ENCODE assay signal across 14 mouse cellular contexts in the genomic region with DNA sequence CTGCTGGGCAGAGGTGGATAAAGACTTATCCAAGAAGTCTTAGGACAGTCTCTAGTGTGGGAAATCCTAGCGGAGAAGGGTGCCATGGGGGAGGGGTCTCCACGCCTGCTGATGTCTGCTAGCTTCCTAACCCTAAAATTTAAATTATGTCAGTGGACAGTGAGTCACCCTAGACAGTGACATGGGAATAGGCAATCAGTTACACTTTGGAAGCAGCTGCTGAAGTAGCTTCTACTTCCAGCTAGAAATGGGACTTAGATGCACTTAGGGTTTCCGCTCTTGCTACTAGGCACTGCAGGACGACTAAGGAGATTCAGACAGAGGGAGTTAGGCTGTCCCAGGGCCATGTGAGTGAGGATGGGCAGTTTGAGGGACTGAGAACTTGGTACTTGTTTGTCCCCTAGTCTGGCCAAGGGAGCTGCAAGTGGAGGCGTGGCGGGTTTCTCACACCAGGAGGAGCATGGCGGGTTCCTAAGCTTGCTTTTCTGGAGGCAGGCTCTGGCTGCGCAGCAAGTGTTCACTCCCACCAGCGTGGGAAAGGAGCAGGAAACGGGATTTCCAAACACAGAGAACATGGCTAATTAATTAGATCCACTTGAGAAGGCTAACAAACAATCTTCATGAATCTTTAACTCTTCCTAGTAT. TPM values are rescaled to one million over a fixed set of nuclear protein-coding genes. Genes with fewer than 3 reads are reported as not detected.
DNase-seq lines count a peak whose midpoint lies in the region; ATAC-seq and TF ChIP-seq lines count a peak whose summit lies in the region.
"Had no signal": no experiment of that assay in that cellular context is flagged by ENCODE, and none has a peak within 500 bp of the region (broad histone marks: within the 10 kb centered on the region; RNA-seq: fewer than 3 reads in every experiment).

No protein-coding gene starts in this region.

- no peaks in the 10 kb centered on the region for H3K27me3 ChIP-seq in forebrain, embryonic 12.5 days
- H3K27me3 ChIP-seq in forebrain, embryonic 14.5 days (replicated peaks; ENCODE audit: control insufficient read depth, insufficient read depth, low read length): no peaks in the 10 kb centered on the region
- no peaks in the 10 kb centered on the region for H3K27me3 ChIP-seq in intestine, embryonic 15.5 days (replicated peaks)
- no peaks in the 10 kb centered on the region for H3K27me3 ChIP-seq in intestine, postnatal 0 days (replicated peaks; ENCODE audit: control insufficient read depth, insufficient read depth, low read length)
- no peaks in the 10 kb centered on the region for H3K27me3 ChIP-seq in stomach, postnatal 0 days (ENCODE audit: control insufficient read depth, insufficient read depth, low read length)
- H3K27me3 ChIP-seq: embryonic facial prominence, embryonic 13.5 days had no signal

- H3K4me1 ChIP-seq in forebrain, embryonic 12.5 days: peaks cover 15% of the 10 kb centered on the region; the same call in 1 of the 2 replicates
- H3K4me1 ChIP-seq in forebrain, embryonic 14.5 days (ENCODE audit: control insufficient read depth, insufficient read depth, low read length): 0 out of 2 replicates have a peak, but pooled peaks cover 3% of the 10 kb centered on the region
- H3K4me1 ChIP-seq in intestine, embryonic 15.5 days (replicated peaks): peaks cover 21% of the 10 kb centered on the region
- H3K4me1 ChIP-seq in intestine, postnatal 0 days (replicated peaks; ENCODE audit: control insufficient read depth, insufficient read depth, low read length): no peaks in the 10 kb centered on the region
- no peaks in the 10 kb centered on the region for H3K4me1 ChIP-seq in stomach, postnatal 0 days (replicated peaks; ENCODE audit: control insufficient read depth, insufficient read depth)

- DNase-seq in forebrain, embryonic 14.5 days (ENCODE audit: low spot score): no peak
- peak; percentile 49 for DNase-seq in right cerebral cortex, adult 18-20 months
- DNase-seq in right cerebral cortex, postnatal 14 days: no peak
- DNase-seq in stomach, postnatal 0 days (ENCODE audit: low spot score): peak; percentile 10
- DNase-seq in lung, postnatal 36 days: no peak
- DNase-seq: cerebellum, adult 2 months; gastrocnemius, postnatal 25 days; heart, postnatal 14 days; kidney, adult 18-20 months had no signal

- H3K9me3 ChIP-seq in forebrain, embryonic 12.5 days: no peaks in the 10 kb centered on the region
- H3K9me3 ChIP-seq in forebrain, embryonic 14.5 days (replicated peaks; ENCODE audit: control insufficient read depth, low read length): no peaks in the 10 kb centered on the region
- H3K9me3 ChIP-seq in intestine, embryonic 15.5 days: no peaks in the 10 kb centered on the region
- H3K9me3 ChIP-seq in intestine, postnatal 0 days (ENCODE audit: control insufficient read depth): no peaks in the 10 kb centered on the region
- no peaks in the 10 kb centered on the region for H3K9me3 ChIP-seq in stomach, postnatal 0 days (ENCODE audit: control insufficient read depth, low read length)
- H3K9me3 ChIP-seq: embryonic facial prominence, embryonic 13.5 days had no signal

- peak overlapping the region; percentile 68; the same call in 1 of the 2 replicates for H3K27ac ChIP-seq in forebrain, embryonic 12.5 days
- H3K27ac ChIP-seq in forebrain, embryonic 14.5 days (ENCODE audit: low read depth, low read length): no peak overlapping the region
- peak overlapping the region; percentile 37; the same call in 1 of the 2 replicates for H3K27ac ChIP-seq in intestine, embryonic 15.5 days
- H3K27ac ChIP-seq in intestine, postnatal 0 days (ENCODE audit: low read depth, low read length): no peak overlapping the region
- no peak overlapping the region for H3K27ac ChIP-seq in stomach, postnatal 0 days (replicated peaks)

- TF ChIP-seq CTCF in intestine, postnatal 0 days (IDR thresholded peaks at IDR 0.05; ENCODE audit: low read depth): no peak
- no peak for TF ChIP-seq CTCF in stomach, postnatal 0 days (IDR thresholded peaks at IDR 0.05; ENCODE audit: low read depth)

- no peak overlapping the region for H3K4me2 ChIP-seq in forebrain, embryonic 12.5 days
- H3K4me2 ChIP-seq in forebrain, embryonic 14.5 days (ENCODE audit: low read length): no peak overlapping the region
- no peak overlapping the region for H3K4me2 ChIP-seq in intestine, embryonic 15.5 days (replicated peaks)
- H3K4me2 ChIP-seq in intestine, postnatal 0 days (replicated peaks; ENCODE audit: low read depth): no peak overlapping the region
- no peak overlapping the region for H3K4me2 ChIP-seq in stomach, postnatal 0 days (replicated peaks; ENCODE audit: low read depth)
- H3K4me2 ChIP-seq: liver, embryonic 11.5 days had no signal

- no peak overlapping the region for H3K9ac ChIP-seq in forebrain, embryonic 12.5 days
- no peak overlapping the region for H3K9ac ChIP-seq in forebrain, embryonic 14.5 days (ENCODE audit: low read length)
- H3K9ac ChIP-seq in intestine, embryonic 15.5 days: no peak overlapping the region
- H3K9ac ChIP-seq in intestine, postnatal 0 days (ENCODE audit: low read depth, low read length): no peak overlapping the region
- no peak overlapping the region for H3K9ac ChIP-seq in stomach, postnatal 0 days (ENCODE audit: low read length)

- no peak for TF ChIP-seq EP300 in stomach, postnatal 0 days (optimal IDR thresholded peaks at IDR 0.05)

- no peak overlapping the region for H3K4me3 ChIP-seq in forebrain, embryonic 12.5 days (replicated peaks)
- no peak overlapping the region for H3K4me3 ChIP-seq in forebrain, embryonic 14.5 days (ENCODE audit: low read depth, low read length)
- no peak overlapping the region for H3K4me3 ChIP-seq in intestine, embryonic 15.5 days (replicated peaks)
- no peak overlapping the region for H3K4me3 ChIP-seq in intestine, postnatal 0 days (ENCODE audit: low read depth, low read length)
- no peak overlapping the region for H3K4me3 ChIP-seq in stomach, postnatal 0 days (ENCODE audit: low read depth, low read length)
- H3K4me3 ChIP-seq: embryonic facial prominence, embryonic 13.5 days had no signal

- WGBS in forebrain, embryonic 12.5 days: 85% methylated on average over 10 of the region's 10 CpGs
- WGBS in forebrain, embryonic 14.5 days: 78% methylated on average over 10 of the region's 10 CpGs
- WGBS in intestine, embryonic 15.5 days: 70% methylated on average over 10 of the region's 10 CpGs
- 70% methylated on average over 10 of the region's 10 CpGs for WGBS in intestine, postnatal 0 days
- 70% methylated on average over 10 of the region's 10 CpGs for WGBS in stomach, postnatal 0 days

- peaks cover 49% of the 10 kb centered on the region for H3K36me3 ChIP-seq in forebrain, embryonic 12.5 days (replicated peaks)
- peaks cover 40% of the 10 kb centered on the region for H3K36me3 ChIP-seq in forebrain, embryonic 14.5 days (ENCODE audit: control insufficient read depth, insufficient read depth, low read length)
- peaks cover 14% of the 10 kb centered on the region for H3K36me3 ChIP-seq in intestine, embryonic 15.5 days
- H3K36me3 ChIP-seq in intestine, postnatal 0 days (ENCODE audit: control insufficient read depth, insufficient read depth): peaks cover 63% of the 10 kb centered on the region
- 0 out of 2 replicates have a peak, but pooled peaks cover 11% of the 10 kb centered on the region for H3K36me3 ChIP-seq in stomach, postnatal 0 days (ENCODE audit: control insufficient read depth, insufficient read depth, low read length)

- ATAC-seq in forebrain, embryonic 12.5 days (ENCODE audit: low FRiP score): no peak
- ATAC-seq in forebrain, embryonic 14.5 days: no peak
- 0 out of 2 replicates have a peak, but pooled peaks have one; percentile 26 for ATAC-seq in intestine, embryonic 15.5 days
- no peak for ATAC-seq in intestine, postnatal 0 days
- no peak for ATAC-seq in stomach, postnatal 0 days (ENCODE audit: low FRiP score, low TSS enrichment)

RNA-seq across cellular contexts. Expression of gene Zfp568, which starts 26.9 kb away (rescaled TPM):
- polyA plus RNA-seq in forebrain, embryonic 12.5 days (2016; fragmentation: Nextera tagmentation; extraction: Ambion mirVana): 10.3 and 12.1 TPM in 2 replicates
- 2.9 and 4.3 TPM in 2 replicates for polyA plus RNA-seq in forebrain, embryonic 14.5 days (2014; fragmentation: Nextera tagmentation; extraction: Ambion mirVana)
- 15.1 and 15.5 TPM in 2 replicates for polyA plus RNA-seq in intestine, embryonic 15.5 days (2015; fragmentation: Nextera tagmentation; extraction: Ambion mirVana)
- 5.5 and 5.8 TPM in 2 replicates for polyA plus RNA-seq in intestine, postnatal 0 days (2015; fragmentation: Nextera tagmentation; extraction: Ambion mirVana)
- 3.7 and 5.3 TPM in 2 replicates for polyA plus RNA-seq in stomach, postnatal 0 days (2015; fragmentation: Nextera tagmentation; extraction: Ambion mirVana)

RNA-seq across cellular contexts. Expression of gene Zfp14, which starts 40.5 kb away (rescaled TPM):
- polyA plus RNA-seq in forebrain, embryonic 12.5 days (2016; fragmentation: Nextera tagmentation; extraction: Ambion mirVana): 6.0 and 6.1 TPM in 2 replicates
- 14.3 and 17.1 TPM in 2 replicates for polyA plus RNA-seq in forebrain, embryonic 14.5 days (2014; fragmentation: Nextera tagmentation; extraction: Ambion mirVana)
- 2.7 and 2.9 TPM in 2 replicates for polyA plus RNA-seq in intestine, embryonic 15.5 days (2015; fragmentation: Nextera tagmentation; extraction: Ambion mirVana)
- 0.93 and 1.0 TPM in 2 replicates for polyA plus RNA-seq in intestine, postnatal 0 days (2015; fragmentation: Nextera tagmentation; extraction: Ambion mirVana)
- 1.6 and 1.8 TPM in 2 replicates for polyA plus RNA-seq in stomach, postnatal 0 days (2015; fragmentation: Nextera tagmentation; extraction: Ambion mirVana)

RNA-seq across cellular contexts. Expression of gene Zfp74, which starts 56.8 kb away (rescaled TPM):
- 15.4 and 16.5 TPM in 2 replicates for polyA plus RNA-seq in forebrain, embryonic 12.5 days (2016; fragmentation: Nextera tagmentation; extraction: Ambion mirVana)
- polyA plus RNA-seq in forebrain, embryonic 14.5 days (2014; fragmentation: Nextera tagmentation; extraction: Ambion mirVana): 9.2 and 15.7 TPM in 2 replicates
- 6.6 and 7.8 TPM in 2 replicates for polyA plus RNA-seq in intestine, embryonic 15.5 days (2015; fragmentation: Nextera tagmentation; extraction: Ambion mirVana)
- 2.6 and 2.8 TPM in 2 replicates for polyA plus RNA-seq in intestine, postnatal 0 days (2015; fragmentation: Nextera tagmentation; extraction: Ambion mirVana)
- polyA plus RNA-seq in stomach, postnatal 0 days (2015; fragmentation: Nextera tagmentation; extraction: Ambion mirVana): 2.8 and 3.1 TPM in 2 replicates

Comparison
In these comparisons a context has a peak if more than half of its experiments do, and no peak if none do; other contexts are left out.
1. H3K27ac ChIP-seq: peak in forebrain, embryonic 12.5 days (single experiment) and intestine, embryonic 15.5 days (single experiment); none in forebrain, embryonic 14.5 days (single experiment), intestine, postnatal 0 days (single experiment) and stomach, postnatal 0 days (single experiment).
2. DNase-seq: peak in right cerebral cortex, adult 18-20 months (single experiment) and stomach, postnatal 0 days (single experiment); none in forebrain, embryonic 14.5 days (single experiment), right cerebral cortex, postnatal 14 days (single experiment) and lung, postnatal 36 days (single experiment).